Mouse (Mus musculus): Measurements from ENCODE around the gene Ugt8a. TPM values are rescaled to one million over a fixed set of nuclear protein-coding genes. Genes with fewer than 3 reads are reported as not detected.

Gene Ugt8a
- polyA plus RNA-seq, 1 experiment from 2014 or later = 3.3 TPM

- Histone ChIP-seq H3K27ac (ENCODE audit: low read length) (no peak overlapping the region), H3K4me3 (ENCODE audit: low read length) (no peak overlapping the region), H3K4me1 (replicated peaks; ENCODE audit: control insufficient read depth, insufficient read depth, low read length) (no peaks in the 10 kb centered on the region), H3K9me3 (ENCODE audit: control insufficient read depth, low read length) (no peaks in the 10 kb centered on the region), H3K36me3 (ENCODE audit: control insufficient read depth, insufficient read depth, low read length) (no peaks in the 10 kb centered on the region), H3K27me3 (ENCODE audit: control insufficient read depth, insufficient read depth, low read depth, low read length) (no peaks in the 10 kb centered on the region), H3K9ac (ENCODE audit: low read length) (no peak overlapping the region), H3K4me2 (ENCODE audit: low read depth, low read length) (no peak overlapping the region)
- no peak for ATAC-seq (ENCODE audit: low read depth)
- WGBS = 37% methylated on average over 2 of the region's 2 CpGs
Measured at GRCm38 (mm10) chr3:125884423-125884822, 54.0 kb downstream of the Ugt8a start.

- H3K27ac ChIP-seq (ENCODE audit: low read length) = no peak overlapping the region
- no peaks in the 10 kb centered on the region for H3K9me3 ChIP-seq (ENCODE audit: control insufficient read depth, low read length)
- no peak overlapping the region for H3K4me3 ChIP-seq (ENCODE audit: low read length)
- no peak overlapping the region for H3K9ac ChIP-seq (ENCODE audit: low read length)
- H3K27me3 ChIP-seq (ENCODE audit: control insufficient read depth, insufficient read depth, low read depth, low read length) = no peaks in the 10 kb centered on the region
- no peak overlapping the region for H3K4me2 ChIP-seq (ENCODE audit: low read depth, low read length)
- ATAC-seq (ENCODE audit: low read depth) = no peak
- H3K4me1 ChIP-seq (replicated peaks; ENCODE audit: control insufficient read depth, insufficient read depth, low read length) = no peaks in the 10 kb centered on the region
- no peaks in the 10 kb centered on the region for H3K36me3 ChIP-seq (ENCODE audit: control insufficient read depth, insufficient read depth, low read length)
Measured at GRCm38 (mm10) chr3:125883009-125883408, 55.4 kb downstream of the Ugt8a start.

- Histone ChIP-seq H3K4me3 (ENCODE audit: low read length) (no peak overlapping the region), H3K9ac (ENCODE audit: low read length) (no peak overlapping the region), H3K4me2 (ENCODE audit: low read depth, low read length) (no peak overlapping the region), H3K9me3 (ENCODE audit: control insufficient read depth, low read length) (no peaks in the 10 kb centered on the region), H3K36me3 (ENCODE audit: control insufficient read depth, insufficient read depth, low read length) (no peaks in the 10 kb centered on the region), H3K27me3 (ENCODE audit: control insufficient read depth, insufficient read depth, low read depth, low read length) (no peaks in the 10 kb centered on the region), H3K4me1 (replicated peaks; ENCODE audit: control insufficient read depth, insufficient read depth, low read length) (no peaks in the 10 kb centered on the region), H3K27ac (ENCODE audit: low read length) (no peak overlapping the region)
- no peak for ATAC-seq (ENCODE audit: low read depth)
Measured at GRCm38 (mm10) chr3:125881835-125882234, 56.6 kb downstream of the Ugt8a start.

GRCm38 (mm10) chr3:125874371-125874770, 64.0 kb downstream of the Ugt8a start:
- Histone ChIP-seq H3K27ac (ENCODE audit: low read length) (no peak overlapping the region), H3K36me3 (ENCODE audit: control insufficient read depth, insufficient read depth, low read length) (no peaks in the 10 kb centered on the region), H3K4me2 (ENCODE audit: low read depth, low read length) (no peak overlapping the region), H3K27me3 (ENCODE audit: control insufficient read depth, insufficient read depth, low read depth, low read length) (no peaks in the 10 kb centered on the region), H3K4me1 (replicated peaks; ENCODE audit: control insufficient read depth, insufficient read depth, low read length) (no peaks in the 10 kb centered on the region), H3K4me3 (ENCODE audit: low read length) (no peak overlapping the region), H3K9me3 (ENCODE audit: control insufficient read depth, low read length) (no peaks in the 10 kb centered on the region), H3K9ac (ENCODE audit: low read length) (no peak overlapping the region)
- WGBS = 81% methylated on average over 4 of the region's 4 CpGs
- no peak for ATAC-seq (ENCODE audit: low read depth)

- no peak overlapping the region for H3K4me2 ChIP-seq (ENCODE audit: low read depth, low read length)
- no peak overlapping the region for H3K4me3 ChIP-seq (ENCODE audit: low read length)
- ATAC-seq (ENCODE audit: low read depth) = no peak
- H3K4me1 ChIP-seq (replicated peaks; ENCODE audit: control insufficient read depth, insufficient read depth, low read length) = no peaks in the 10 kb centered on the region
- no peaks in the 10 kb centered on the region for H3K9me3 ChIP-seq (ENCODE audit: control insufficient read depth, low read length)
- no peak overlapping the region for H3K27ac ChIP-seq (ENCODE audit: low read length)
- H3K36me3 ChIP-seq (ENCODE audit: control insufficient read depth, insufficient read depth, low read length) = no peaks in the 10 kb centered on the region
- H3K9ac ChIP-seq (ENCODE audit: low read length) = no peak overlapping the region
- H3K27me3 ChIP-seq (ENCODE audit: control insufficient read depth, insufficient read depth, low read depth, low read length) = no peaks in the 10 kb centered on the region
- WGBS = 87% methylated on average over 4 of the region's 4 CpGs
Measured at GRCm38 (mm10) chr3:125869873-125870272, 68.5 kb downstream of the Ugt8a start.

GRCm38 (mm10) chr3:125861601-125862000, 76.8 kb downstream of the Ugt8a start:
- no peak overlapping the region for H3K4me2 ChIP-seq (ENCODE audit: low read depth, low read length)
- no peaks in the 10 kb centered on the region for H3K4me1 ChIP-seq (replicated peaks; ENCODE audit: control insufficient read depth, insufficient read depth, low read length)
- ATAC-seq (ENCODE audit: low read depth) = no peak
- H3K27me3 ChIP-seq (ENCODE audit: control insufficient read depth, insufficient read depth, low read depth, low read length) = no peaks in the 10 kb centered on the region
- H3K27ac ChIP-seq (ENCODE audit: low read length) = no peak overlapping the region
- no peaks in the 10 kb centered on the region for H3K9me3 ChIP-seq (ENCODE audit: control insufficient read depth, low read length)
- no peak overlapping the region for H3K4me3 ChIP-seq (ENCODE audit: low read length)
- no peaks in the 10 kb centered on the region for H3K36me3 ChIP-seq (ENCODE audit: control insufficient read depth, insufficient read depth, low read length)
- no peak overlapping the region for H3K9ac ChIP-seq (ENCODE audit: low read length)
- WGBS = 37% methylated on average over 3 of the region's 3 CpGs

- no peaks in the 10 kb centered on the region for H3K9me3 ChIP-seq (ENCODE audit: control insufficient read depth, low read length)
- H3K9ac ChIP-seq (ENCODE audit: low read length) = no peak overlapping the region
- no peaks in the 10 kb centered on the region for H3K27me3 ChIP-seq (ENCODE audit: control insufficient read depth, insufficient read depth, low read depth, low read length)
- H3K36me3 ChIP-seq (ENCODE audit: control insufficient read depth, insufficient read depth, low read length) = no peaks in the 10 kb centered on the region
- 20% methylated on average over 6 of the region's 6 CpGs for WGBS
- ATAC-seq (ENCODE audit: low read depth) = no peak
- no peak overlapping the region for H3K4me2 ChIP-seq (ENCODE audit: low read depth, low read length)
- H3K27ac ChIP-seq (ENCODE audit: low read length) = no peak overlapping the region
- H3K4me1 ChIP-seq (replicated peaks; ENCODE audit: control insufficient read depth, insufficient read depth, low read length) = no peaks in the 10 kb centered on the region
- no peak overlapping the region for H3K4me3 ChIP-seq (ENCODE audit: low read length)
Measured at GRCm38 (mm10) chr3:125849163-125849872, 89.1 kb downstream of the Ugt8a start.

- Histone ChIP-seq H3K4me3 (ENCODE audit: low read length) (no peak overlapping the region), H3K9me3 (ENCODE audit: control insufficient read depth, low read length) (no peaks in the 10 kb centered on the region), H3K27ac (ENCODE audit: low read length) (no peak overlapping the region), H3K27me3 (ENCODE audit: control insufficient read depth, insufficient read depth, low read depth, low read length) (no peaks in the 10 kb centered on the region), H3K36me3 (ENCODE audit: control insufficient read depth, insufficient read depth, low read length) (no peaks in the 10 kb centered on the region), H3K4me1 (replicated peaks; ENCODE audit: control insufficient read depth, insufficient read depth, low read length) (no peaks in the 10 kb centered on the region), H3K4me2 (ENCODE audit: low read depth, low read length) (no peak overlapping the region), H3K9ac (ENCODE audit: low read length) (no peak overlapping the region)
- 67% methylated on average over 4 of the region's 4 CpGs for WGBS
- no peak for ATAC-seq (ENCODE audit: low read depth)
Measured at GRCm38 (mm10) chr3:125828051-125828450, 110.4 kb downstream of the Ugt8a start.

GRCm38 (mm10) chr3:125827256-125827655, 111.2 kb downstream of the Ugt8a start:
- Histone ChIP-seq H3K9me3 (ENCODE audit: control insufficient read depth, low read length) (no peaks in the 10 kb centered on the region), H3K4me3 (ENCODE audit: low read length) (no peak overlapping the region)
- ATAC-seq (ENCODE audit: low read depth) = no peak

GRCm38 (mm10) chr3:125819741-125820140, 118.7 kb downstream of the Ugt8a start:
- Histone ChIP-seq H3K4me1 (replicated peaks; ENCODE audit: control insufficient read depth, insufficient read depth, low read length) (no peaks in the 10 kb centered on the region), H3K36me3 (ENCODE audit: control insufficient read depth, insufficient read depth, low read length) (no peaks in the 10 kb centered on the region), H3K9me3 (ENCODE audit: control insufficient read depth, low read length) (no peaks in the 10 kb centered on the region), H3K4me3 (ENCODE audit: low read length) (no peak overlapping the region), H3K9ac (ENCODE audit: low read length) (no peak overlapping the region), H3K4me2 (ENCODE audit: low read depth, low read length) (no peak overlapping the region), H3K27ac (ENCODE audit: low read length) (no peak overlapping the region), H3K27me3 (ENCODE audit: control insufficient read depth, insufficient read depth, low read depth, low read length) (no peaks in the 10 kb centered on the region)
- ATAC-seq (ENCODE audit: low read depth) = no peak

More at GRCm38 (mm10) chr3:125827256-125827655, 111.2 kb downstream of the Ugt8a start:
- H3K27ac ChIP-seq (ENCODE audit: low read length) = no peak overlapping the region
- no peak overlapping the region for H3K4me2 ChIP-seq (ENCODE audit: low read depth, low read length)
- no peaks in the 10 kb centered on the region for H3K27me3 ChIP-seq (ENCODE audit: control insufficient read depth, insufficient read depth, low read depth, low read length)
- WGBS = 77% methylated on average over 4 of the region's 4 CpGs
- H3K4me1 ChIP-seq (replicated peaks; ENCODE audit: control insufficient read depth, insufficient read depth, low read length) = no peaks in the 10 kb centered on the region
- no peaks in the 10 kb centered on the region for H3K36me3 ChIP-seq (ENCODE audit: control insufficient read depth, insufficient read depth, low read length)
- no peak overlapping the region for H3K9ac ChIP-seq (ENCODE audit: low read length)
